Mouse (Mus musculus) cerebellum, adult 8-10 months (tissue): ENCODE measurements around the gene Mesp2.
"Not testable (repeated sequence)": the region's sequence is repeated elsewhere in the genome, so short reads cannot be mapped to it uniquely, and the experiment has no call there.

Source experiments
- DNase-seq: peaks from one replicate; pipeline ENCODE4 v3.0.0; 2022

Mesp2 gene

DNA sequence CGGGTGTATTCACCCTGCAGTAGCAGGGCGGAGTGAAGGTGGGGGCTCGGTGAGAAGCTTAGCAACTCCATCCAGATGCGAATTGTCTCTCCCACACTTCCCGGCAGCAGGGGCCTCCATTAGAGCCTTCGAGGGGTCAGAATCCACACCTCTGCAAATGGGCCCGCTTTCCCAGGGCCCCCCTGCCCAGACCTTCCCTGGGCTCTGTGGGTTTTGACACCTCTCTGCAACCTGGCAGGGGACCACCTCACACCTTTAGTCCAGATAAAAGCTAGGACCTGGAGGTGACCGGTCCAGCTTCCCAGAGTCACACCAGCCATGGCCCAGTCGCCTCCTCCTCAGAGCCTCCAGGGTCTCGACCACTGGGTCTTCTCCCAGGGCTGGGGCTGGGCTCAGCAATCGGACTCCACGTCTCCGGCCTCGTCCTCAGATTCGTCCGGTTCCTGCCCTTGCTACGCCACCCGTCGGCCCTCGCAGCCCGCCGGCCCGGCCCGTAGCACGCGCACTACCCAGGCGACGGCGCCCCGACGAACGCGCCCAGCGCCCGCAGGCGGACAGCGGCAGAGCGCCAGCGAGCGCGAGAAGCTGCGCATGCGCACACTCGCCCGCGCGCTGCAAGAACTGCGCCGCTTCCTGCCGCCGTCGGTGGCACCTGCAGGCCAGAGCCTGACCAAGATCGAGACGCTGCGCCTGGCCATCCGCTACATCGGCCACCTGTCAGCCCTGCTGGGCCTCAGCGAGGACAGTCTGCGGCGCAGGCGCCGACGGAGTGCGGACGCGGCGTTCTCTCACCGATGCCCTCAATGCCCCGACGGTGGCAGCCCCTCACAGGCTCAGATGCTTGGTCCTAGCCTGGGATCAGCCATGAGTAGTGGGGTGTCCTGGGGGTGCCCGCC is at the start of gene Mesp2:
Mesp2 (plus strand) TSS at position 117 of the 896 bp plus-strand sequence.
- peak; percentile 11 for DNase-seq

DNA sequence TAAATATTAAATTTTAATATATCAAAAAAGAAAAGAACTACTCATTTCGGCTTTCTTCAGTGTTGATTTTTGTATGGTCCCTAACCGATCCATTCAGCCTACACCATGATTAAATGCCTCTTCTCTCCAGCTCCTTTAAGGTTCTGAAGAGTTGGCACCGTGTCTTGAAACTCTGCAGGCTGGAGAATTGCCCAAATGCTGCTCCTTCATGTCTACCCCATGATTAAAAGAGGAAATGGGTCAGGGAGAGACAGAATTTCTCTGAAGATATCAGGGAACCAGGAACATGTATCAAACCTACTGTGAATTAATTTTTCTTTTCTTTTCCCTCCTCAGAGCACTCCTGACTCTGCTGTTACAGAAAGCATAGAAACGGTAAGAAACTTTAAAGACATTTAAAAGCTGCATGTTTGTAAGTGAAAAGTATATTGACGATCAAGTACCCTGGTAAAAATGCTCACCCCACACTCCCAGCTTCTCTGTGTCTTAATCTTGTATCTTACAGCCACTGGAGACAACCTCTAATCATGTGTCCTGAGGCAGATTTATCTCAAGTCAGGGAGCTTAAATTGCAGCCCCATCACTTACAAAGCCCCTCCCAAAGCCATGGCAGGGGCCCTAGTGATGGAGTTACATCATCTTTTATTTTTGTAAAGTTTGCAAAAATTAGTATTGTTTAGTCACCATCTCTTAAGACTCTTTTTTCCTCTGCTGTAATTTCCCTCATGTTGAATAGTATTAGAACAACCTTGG is 49.2 kb upstream of the Mesp2 start:
- DNase-seq: no peak

DNA sequence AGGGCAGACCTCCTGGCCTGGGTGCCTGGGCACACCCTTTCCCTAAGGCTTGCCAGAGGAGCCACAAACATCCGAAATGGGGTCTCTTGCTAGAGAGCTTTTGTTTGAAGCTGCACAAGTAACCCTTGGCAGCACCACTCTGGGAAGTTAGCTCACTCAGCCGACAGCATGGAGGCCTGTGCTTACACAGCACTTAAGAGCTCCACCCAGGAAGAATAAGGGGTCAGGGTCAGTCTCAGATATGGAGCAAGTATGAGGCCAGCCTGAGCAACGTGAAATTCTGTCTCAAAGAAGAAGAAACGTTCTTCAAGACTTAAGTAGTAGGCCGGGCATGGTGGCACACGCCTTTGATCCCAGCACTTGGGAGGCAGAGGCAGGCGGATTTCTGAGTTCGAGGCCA is 48.4 kb upstream of the Mesp2 start:
- DNase-seq: no peak

DNA sequence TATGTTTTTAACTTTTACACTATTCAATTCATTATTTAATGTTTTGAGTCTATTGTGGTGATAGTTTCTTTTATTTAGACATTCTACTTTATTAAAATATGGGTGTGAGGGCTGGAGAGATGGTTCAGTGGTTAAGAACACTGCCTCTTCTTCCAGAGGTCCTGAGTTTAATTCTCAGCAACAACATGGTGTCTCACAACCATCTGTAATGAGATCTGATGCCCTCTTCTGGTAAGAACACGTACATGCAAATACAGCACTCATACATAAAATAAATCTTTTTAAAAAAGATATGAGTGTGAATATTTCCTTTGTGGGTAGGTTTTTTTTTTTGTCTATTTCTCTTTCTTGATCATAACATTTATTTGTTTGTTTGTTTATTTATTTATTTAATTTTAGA is 44.5 kb upstream of the Mesp2 start:
- DNase-seq: no peak

DNA sequence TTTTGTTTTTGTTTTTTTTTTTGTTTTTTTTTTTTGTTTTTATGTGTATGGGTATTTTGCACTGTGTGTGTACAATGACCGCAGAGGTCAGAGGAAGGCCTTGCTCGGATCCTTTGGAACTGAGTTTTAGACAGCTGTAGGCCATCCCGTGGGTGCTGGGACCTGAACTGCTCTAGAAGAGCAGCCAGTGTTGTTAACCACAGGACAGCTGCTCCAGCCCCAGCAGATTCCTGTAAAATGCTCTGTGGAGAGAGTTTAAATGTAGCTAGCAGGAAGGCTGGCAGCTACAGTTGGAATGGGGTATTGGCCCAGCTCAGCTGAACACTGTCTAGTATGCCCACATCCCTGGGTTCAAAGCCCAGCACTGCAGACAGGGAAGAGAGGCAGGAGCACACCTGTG is 40.9 kb upstream of the Mesp2 start:
- no peak for DNase-seq

DNA sequence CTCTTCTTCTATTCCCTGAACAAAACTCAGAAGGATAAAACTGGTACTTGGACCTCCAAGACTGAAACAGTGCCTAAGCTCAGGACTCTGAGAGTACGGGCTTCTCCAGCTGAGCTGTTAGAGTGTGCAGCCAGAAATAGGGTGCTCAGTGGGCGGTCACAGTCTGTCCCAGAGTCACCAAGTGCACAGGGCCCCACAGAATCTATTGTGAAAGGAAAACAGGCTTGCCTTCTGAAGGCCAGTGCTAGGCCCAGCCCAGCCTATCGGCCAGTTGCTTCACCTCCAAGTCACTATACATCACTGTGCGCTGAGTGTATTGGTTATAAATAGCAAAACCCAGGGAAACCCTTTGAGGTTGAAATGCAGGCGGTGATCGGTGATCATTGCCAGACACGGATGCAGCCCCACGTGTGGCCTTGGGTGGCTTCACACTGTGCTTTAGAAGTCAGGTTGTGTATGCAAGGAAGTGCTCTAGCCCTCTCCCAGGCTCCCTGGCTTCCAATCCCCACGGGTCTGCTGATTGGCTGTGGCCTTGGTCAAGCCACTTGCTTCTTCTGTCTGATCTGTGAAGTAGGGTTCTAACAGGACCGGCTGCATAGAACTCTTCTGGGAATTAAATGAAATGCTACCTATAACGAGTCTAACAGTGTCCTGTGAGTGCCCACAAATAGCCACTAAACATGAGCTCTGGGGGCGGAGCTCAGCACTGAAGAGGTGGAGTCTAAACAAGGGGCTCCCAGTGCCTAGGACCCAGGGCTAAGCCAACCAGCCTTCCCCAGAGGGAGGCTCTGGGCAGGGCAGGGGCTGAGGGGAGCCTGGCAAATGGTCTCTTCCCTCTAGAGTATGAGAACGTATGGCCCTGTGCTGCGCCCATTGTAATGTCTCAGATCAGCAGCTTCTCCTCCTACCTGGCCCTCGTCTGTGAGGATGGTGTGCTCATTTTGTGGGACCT is 38.7 kb upstream of the Mesp2 start:
- no peak for DNase-seq

DNA sequence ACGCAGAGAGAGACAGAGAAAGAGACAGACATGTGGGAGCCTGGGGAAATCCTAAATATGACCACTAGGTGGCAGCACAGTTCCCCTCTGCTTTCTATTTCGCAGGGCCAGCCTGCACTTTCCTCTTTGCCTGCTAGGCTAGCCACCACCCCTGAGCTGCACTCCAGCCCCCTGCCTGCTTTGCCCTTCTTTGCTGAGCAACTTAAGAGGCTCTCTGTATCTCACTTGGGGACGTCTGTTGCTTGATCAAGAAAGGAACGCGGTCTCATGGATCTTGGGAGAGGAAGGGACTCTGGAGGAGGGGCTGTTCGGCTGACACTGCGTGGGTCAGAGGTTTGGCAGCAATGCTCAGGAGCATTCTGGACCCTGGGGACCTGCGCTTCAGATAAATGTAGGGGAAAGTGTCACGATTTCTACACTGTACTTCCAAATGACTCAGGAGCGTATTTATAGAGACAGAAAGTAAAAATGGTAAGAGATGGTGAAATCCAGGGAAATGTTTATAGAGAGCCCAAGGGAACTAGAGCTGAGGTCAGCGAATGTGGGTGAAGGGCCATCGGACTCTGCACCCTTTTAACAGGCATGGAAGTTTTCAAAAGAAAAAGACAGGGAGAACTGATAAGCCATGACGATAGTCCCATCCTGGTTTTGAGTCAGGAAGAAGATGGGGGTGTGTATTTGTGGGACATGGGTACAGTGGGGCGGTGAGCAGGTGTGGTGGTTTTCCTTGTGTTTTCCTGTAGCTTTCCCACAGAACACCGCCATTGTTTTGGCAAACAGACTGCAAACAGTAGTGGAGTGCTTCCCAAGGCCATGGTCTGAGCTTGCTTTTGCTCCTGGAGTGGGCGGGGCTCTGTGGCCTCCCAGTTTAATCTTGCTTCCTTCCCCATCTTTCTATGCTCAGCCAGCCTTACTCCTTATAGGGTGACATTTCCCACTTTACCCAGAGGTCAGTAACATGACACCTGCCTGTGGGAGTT is 29.6 kb upstream of the Mesp2 start:
- peak; percentile 68 for DNase-seq

DNA sequence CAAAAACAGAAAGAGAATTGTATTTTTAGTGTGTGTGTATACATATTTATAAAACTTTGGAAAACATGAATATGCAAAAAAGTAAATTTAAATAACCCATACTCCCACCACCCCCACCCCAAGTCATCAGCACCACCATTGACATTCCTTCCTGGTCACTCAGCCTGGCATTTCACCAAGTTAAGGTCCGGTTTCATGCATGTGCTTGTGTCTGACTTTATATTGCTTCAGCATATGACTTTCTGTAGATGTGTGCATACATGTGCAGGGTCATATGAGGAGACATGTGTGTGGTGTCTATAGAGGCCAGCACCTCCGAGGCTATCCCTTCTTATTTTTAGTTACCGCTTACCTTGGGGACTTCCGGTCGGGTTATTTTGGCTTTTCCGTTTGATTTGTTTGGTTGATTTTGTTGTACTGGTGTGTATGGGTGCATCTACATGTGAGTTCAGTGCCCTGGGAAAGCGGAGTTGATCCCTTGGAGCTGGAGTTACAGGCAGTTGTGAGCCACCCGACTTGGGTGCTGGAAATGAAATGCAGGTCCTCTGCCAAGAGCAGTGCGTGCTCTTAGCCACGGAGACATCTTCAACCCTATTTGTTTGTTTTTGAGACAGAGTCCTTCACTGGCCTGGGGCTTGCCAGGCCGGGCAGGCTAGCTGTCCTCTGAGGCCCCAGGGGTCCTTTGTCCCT is 28.6 kb upstream of the Mesp2 start:
- DNase-seq: no peak

DNA sequence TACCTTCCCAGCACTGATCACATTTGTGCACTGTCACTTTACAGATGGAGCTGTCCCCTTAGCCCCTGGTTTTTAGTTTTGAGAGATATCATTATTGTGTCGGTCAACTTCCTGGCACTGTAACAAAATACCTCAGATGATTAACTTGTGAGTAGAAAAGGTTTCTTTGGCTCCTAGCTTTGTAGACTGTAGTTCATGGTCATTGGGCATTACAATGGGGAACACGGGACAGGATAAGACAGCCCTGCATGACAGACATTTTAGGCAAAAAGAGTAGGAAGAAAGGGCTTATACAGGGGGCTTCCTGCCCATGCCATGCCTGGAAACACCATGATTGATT is 28.0 kb upstream of the Mesp2 start:
- no peak for DNase-seq

DNA sequence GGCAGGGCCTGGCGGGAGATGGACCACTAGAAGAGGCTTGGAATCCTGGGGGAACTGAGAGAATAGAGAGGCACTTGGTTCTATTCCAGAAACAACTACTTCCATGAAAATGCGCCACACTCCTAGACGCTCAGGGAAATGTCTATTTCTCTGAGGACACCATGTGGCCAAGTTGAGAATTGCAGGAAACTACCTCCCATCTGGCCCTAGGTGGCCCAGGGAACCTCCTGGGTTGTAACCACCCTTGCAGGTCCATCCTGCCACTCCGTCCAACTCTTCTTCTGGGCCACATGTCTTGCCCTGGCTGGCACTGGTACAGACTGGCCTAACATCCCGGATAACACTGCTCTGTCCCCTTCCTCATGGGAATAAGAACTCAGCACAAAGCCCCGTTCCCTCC is 24.2 kb upstream of the Mesp2 start:
- DNase-seq: peak; percentile 63

DNA sequence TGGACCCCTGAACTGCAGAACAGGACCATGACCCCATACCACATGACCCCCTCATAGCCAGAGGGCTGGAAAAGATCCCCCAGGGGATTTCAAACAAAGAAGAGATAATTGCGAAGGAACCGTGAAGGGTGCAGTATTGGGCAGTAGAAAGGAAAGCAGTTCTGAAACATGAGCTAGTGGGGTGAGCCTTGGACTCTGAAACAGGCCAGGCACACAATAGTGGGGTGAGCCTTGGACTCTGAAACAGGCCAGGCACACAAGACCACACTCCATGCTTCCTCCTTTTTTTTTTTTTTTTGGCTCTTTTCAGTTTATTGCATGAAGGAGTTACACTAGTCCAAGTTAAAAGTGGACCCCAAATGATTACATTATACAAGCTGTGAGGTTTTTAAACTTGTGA is 20.7 kb upstream of the Mesp2 start:
- DNase-seq: not testable (repeated sequence)

DNA sequence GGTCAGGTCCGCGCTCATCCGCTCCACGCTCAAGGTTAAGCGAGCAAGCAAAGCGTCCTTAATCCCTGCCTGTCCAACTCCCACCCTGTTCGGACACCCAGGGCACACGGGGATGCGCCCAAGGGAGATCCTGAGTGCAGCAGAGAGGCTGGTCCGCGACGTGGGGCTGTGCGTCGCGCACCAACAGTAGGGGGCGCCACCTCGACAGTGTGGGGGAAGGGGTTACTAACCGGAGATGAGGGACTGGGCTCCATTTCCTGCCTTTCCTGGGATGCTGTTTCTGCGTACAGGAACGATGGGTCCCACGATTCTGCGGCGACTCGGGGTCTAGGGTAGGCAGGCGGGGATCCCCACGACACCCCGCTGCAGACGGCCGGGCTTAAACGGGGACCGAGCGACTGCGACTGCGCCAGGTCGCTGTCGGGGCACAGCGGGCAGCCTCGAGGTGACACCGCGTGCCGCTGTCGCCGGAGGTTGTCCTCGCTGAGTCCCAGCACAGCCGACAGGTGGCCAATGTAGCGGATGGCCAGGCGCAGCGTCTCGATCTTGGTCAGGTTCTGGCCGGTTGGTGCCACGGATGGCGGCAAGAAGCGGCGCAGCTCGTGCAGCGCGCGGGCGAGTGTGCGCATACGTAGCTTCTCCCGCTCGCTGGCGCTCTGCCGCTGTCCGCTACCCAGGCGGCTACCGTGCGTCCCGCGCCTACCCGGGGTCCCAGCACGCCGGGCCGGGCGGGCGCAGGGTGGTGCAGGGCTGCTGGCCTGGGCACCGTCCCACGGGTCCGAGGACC is 17.7 kb upstream of the Mesp2 start:
- no peak for DNase-seq

DNA sequence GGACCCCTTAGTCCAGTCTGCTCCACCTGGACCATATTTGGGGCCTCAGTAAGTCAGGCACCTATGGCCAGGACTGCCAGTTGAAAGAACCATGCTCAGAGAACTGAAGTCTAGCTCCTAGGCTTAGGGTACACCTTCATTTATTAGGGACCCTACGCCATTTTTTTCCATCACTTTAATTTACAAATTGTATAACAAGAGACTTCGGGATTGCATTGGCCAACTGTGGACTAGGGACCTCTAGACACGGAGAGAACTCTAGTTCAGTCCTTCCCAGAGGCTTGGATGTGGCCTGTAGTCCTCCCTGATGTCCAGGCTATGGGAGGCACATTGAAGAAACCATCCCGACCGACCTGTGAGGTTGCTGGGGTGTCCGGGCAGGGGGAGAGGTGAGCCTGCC is 16.8 kb upstream of the Mesp2 start, which contains the start of gene Mesp1:
Mesp1 (minus strand) TSS at position 101 of the 400 bp plus-strand sequence.
- no peak for DNase-seq

DNA sequence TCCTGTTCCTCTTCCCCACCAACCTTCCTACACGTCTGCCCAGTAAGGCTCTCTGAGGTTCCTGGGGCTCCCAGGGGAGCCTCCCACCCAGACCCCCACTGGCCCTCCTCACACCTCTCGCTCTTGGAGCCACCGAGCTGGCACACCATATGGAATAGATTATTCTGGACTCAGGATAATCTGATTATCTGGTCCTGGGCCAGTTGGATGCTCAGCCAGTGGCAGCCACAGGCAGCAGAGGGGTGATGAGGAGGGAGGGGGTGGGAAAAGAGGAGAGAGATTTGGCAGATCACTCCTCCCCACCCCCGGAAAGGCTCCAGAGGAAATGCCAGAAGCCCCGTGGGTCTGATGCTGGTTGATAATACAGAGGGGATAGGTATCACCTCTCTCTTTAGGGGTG is 11.9 kb upstream of the Mesp2 start:
- no peak for DNase-seq

DNA sequence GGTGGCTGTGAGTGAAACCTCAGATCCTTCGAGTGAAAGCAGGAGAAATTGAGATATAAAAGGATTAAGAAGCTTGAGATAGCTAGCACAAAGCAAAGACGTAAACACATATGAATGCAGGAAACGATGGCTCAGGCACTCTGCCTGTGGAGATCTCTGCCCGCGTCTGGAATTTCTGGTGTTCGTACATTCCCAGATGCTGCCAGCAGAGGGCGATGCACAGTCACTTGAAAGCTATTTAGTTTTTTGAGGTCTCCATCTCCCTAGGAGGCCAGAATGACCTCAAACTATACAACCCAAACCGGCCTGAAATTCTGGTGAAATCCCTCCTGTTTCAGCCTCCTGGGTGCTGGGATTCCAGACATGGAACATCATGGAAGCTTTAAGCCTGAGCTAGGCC is 11.5 kb upstream of the Mesp2 start:
- DNase-seq: peak; percentile 52

DNA sequence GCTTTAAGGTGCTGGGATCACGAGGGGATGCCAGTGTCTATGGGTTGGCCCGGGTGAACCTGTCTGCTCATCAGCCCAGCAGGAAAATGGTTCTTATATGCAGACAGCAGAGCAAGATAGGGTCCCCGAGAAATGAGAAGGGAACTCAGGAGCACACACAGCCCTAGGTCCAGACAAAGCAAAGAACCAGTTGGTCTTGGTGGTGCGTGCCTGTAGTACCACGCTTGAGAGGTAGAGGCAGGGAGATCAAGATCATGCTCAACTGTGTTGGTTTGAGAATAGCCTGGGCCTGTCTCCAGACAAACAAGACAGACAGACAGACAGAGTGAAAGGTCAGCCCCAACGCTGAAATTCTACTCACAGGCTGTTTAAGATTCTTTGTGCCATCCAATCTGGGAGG is 11.0 kb upstream of the Mesp2 start:
- no peak for DNase-seq

DNA sequence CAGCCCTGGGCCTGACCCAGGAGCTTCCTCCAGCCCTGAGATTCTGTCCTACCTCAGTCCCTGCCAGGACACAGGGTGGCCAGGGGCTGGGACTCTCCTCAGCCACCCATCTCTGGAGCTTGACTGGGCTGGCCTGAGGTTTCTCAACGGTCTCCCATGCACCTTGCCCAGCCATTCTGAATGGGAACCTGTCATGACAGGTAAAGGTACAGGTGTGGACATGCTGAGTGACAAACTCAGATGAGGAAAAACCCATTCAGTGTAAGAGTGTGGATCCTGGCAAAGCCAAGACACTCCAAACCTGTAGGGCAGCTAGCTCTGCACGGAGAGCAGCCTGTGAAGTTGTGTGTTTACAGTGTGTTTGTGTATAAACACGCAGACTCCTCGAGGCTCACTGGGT is 10.2 kb upstream of the Mesp2 start:
- DNase-seq: no peak

DNA sequence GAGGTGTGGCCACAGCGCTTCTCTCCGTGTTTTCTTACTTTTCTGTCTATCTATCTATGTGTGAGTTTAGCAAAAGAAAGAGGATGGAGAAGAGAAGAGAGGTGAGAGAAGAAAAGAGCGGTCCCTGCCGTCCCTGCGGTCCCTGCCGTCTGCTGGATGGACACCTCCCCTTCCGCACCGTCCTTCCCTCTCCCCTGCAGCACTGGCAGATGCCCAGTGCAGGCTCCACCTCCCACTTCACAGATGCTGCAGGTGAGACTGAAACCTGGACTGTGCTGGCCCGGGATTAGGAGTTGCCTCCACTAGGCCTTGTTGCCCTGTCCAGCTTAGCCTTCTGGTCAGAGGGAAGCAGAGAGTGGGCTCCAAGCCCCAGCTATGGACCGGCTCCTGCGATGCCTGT is 9.1 kb upstream of the Mesp2 start:
- DNase-seq: no peak

DNA sequence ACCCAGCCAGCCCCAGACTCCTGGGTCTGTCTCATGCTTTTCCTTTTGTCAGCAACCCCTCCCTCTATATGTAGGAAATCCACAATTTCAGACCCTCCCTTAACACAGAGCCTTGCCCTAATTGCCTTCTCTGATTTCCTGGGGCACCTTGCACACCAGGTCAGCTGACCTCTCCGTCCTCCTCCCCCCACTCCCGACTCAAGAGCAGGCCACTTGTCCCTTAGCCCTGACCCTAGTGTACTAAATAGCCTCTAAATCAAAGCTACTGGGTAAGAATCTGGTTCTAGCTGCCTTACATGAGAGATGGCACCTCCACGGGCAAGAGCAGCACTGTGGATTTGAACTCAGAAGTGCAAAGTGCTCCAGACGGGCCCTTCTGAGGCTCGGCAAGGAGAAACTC is 8.5 kb upstream of the Mesp2 start:
- no peak for DNase-seq

DNA sequence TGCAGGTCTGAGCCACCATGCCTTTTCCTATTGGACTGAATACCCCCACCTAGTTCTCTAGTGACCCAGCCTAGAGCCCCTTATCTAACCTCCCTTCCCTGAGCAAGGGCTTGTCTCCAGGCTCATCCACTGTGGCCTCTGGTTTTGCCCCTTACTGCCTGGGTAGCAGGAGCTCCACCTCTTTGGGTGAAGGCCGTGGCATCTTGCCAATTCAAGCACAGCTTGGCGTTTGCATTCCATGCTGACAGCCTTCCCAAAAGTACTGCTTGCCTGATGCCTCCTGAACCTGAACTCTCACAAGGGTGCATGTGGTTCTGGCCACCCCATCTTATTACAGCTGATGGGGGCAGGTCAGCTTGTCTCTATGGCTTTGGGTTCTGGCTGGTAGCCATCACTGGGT is 6.6 kb upstream of the Mesp2 start:
- DNase-seq: no peak
